Comparison of ENCODE assay signal across 27 mouse cellular contexts in the genomic region with DNA sequence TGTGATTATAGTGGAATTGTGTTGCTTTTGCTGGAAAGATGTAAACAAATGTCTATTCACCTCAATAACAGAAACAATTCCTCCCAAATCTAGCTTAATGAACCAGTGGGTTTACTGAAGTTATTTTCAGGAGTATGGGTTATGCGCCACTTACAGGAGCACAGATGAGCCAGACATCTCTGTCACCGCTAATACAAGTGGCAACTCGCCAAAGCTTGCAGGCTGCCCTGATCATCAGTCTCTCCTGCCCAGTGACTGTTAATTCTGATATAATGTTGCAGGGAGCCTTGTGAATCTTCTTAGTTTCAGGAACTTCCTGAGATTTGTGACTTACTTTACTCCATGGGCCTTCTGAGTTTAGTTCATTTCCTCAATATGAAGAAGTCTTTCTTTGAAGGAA.
"Had no signal": no experiment of that assay in that cellular context is flagged by ENCODE, and none has a peak within 500 bp of the region (broad histone marks: within the 10 kb centered on the region; RNA-seq: fewer than 3 reads in every experiment).

No protein-coding gene starts in this region.

- H3K27me3 ChIP-seq: heart, embryonic 12.5 days; hindbrain, embryonic 12.5 days; intestine, embryonic 15.5 days; limb, embryonic 12.5 days; liver, embryonic 13.5 days; liver, embryonic 15.5 days had no signal

- H3K9me3 ChIP-seq: heart, embryonic 10.5 days; heart, embryonic 12.5 days; hindbrain, embryonic 10.5 days; hindbrain, embryonic 12.5 days; intestine, embryonic 15.5 days; limb, embryonic 10.5 days; limb, embryonic 12.5 days; liver, embryonic 13.5 days; liver, embryonic 15.5 days had no signal

- H3K27ac ChIP-seq: gastrocnemius, adult 2 months; heart, embryonic 10.5 days; hindbrain, embryonic 10.5 days; hindbrain, embryonic 12.5 days; hindbrain, embryonic 14.5 days; intestine, embryonic 15.5 days; layer of hippocampus, adult 2 months; left cerebral cortex, adult 2 months; limb, embryonic 10.5 days; limb, embryonic 12.5 days; liver, embryonic 13.5 days; liver, embryonic 15.5 days had no signal

- H3K9ac ChIP-seq: heart, embryonic 12.5 days; hindbrain, embryonic 12.5 days; hindbrain, embryonic 14.5 days; intestine, embryonic 15.5 days; limb, embryonic 12.5 days; liver, embryonic 13.5 days; liver, embryonic 15.5 days had no signal

- ATAC-seq: inflammation-experienced regulatory T-cells, adult 6 months; intestine, embryonic 15.5 days; intestine, postnatal 0 days had no signal

- H3K4me3 ChIP-seq: gastrocnemius, adult 2 months; heart, embryonic 10.5 days; heart, embryonic 12.5 days; hindbrain, embryonic 10.5 days; hindbrain, embryonic 12.5 days; intestine, embryonic 15.5 days; layer of hippocampus, adult 2 months; left cerebral cortex, adult 2 months; limb, embryonic 10.5 days; limb, embryonic 12.5 days; liver, embryonic 13.5 days; liver, embryonic 15.5 days had no signal

- H3K4me2 ChIP-seq: heart, embryonic 12.5 days; hindbrain, embryonic 12.5 days; hindbrain, embryonic 14.5 days; intestine, embryonic 15.5 days; limb, embryonic 12.5 days; liver, embryonic 11.5 days; liver, embryonic 13.5 days; liver, embryonic 15.5 days had no signal

- H3K36me3 ChIP-seq: heart, embryonic 10.5 days; heart, embryonic 12.5 days; hindbrain, embryonic 10.5 days; hindbrain, embryonic 12.5 days; intestine, embryonic 15.5 days; limb, embryonic 10.5 days; limb, embryonic 12.5 days; liver, embryonic 13.5 days; liver, embryonic 15.5 days had no signal

- H3K4me1 ChIP-seq: heart, embryonic 10.5 days; heart, embryonic 12.5 days; hindbrain, embryonic 10.5 days; hindbrain, embryonic 12.5 days; intestine, embryonic 15.5 days; limb, embryonic 10.5 days; limb, embryonic 12.5 days; liver, embryonic 13.5 days; liver, embryonic 15.5 days had no signal

- DNase-seq: gastrocnemius, postnatal 10 days; gastrocnemius, postnatal 25 days; heart, adult 18-20 months; heart, postnatal 10 days; heart, postnatal 4 days; kidney, adult 18-20 months; kidney, adult 8-10 months; kidney, postnatal 10 days; kidney, postnatal 25 days; kidney, postnatal 4 days; liver; liver, embryonic 13.5 days had no signal
